Mouse (Mus musculus) heart, embryonic 11.5 days (tissue): ENCODE results near the gene Myo5c. TPM values are rescaled to one million over a fixed set of nuclear protein-coding genes. Genes with fewer than 3 reads are reported as not detected.

ENCODE experiments used
- ATAC-seq: fragments of 200-750 bp; cut with Nextera tagmentation; replicated peaks from 2 replicates; pipeline ENCODE4 v1.8.0; 2017; ENCODE audit warnings: moderate library complexity; ENCODE audit not compliant: insufficient number of reproducible peaks, low FRiP score, low TSS enrichment
- H3K27ac ChIP-seq: fragments of 300-500 bp; sonication (generic); 2 replicates; pipeline ENCODE4 v1.5.1; 2014; ENCODE audit warnings: mild to moderate bottlenecking, low read depth, low read length
- H3K27me3 ChIP-seq: fragments of 300-500 bp; sonication (generic); 2 replicates; pipeline ENCODE4 v1.6.1; 2014; ENCODE audit warnings: mild to moderate bottlenecking, low read length, mixed read lengths; ENCODE audit not compliant: control insufficient read depth, insufficient read depth
- H3K36me3 ChIP-seq: fragments of 300-500 bp; sonication (generic); 2 replicates; pipeline ENCODE4 v1.6.1; 2014; ENCODE audit warnings: mild to moderate bottlenecking, low read length, moderate library complexity, mixed read lengths; ENCODE audit not compliant: control insufficient read depth, insufficient read depth
- H3K4me1 ChIP-seq: fragments of 300-500 bp; sonication (generic); 2 replicates; pipeline ENCODE4 v1.6.1; 2014; ENCODE audit warnings: low read length; ENCODE audit not compliant: control insufficient read depth, insufficient read depth
- H3K4me2 ChIP-seq: fragments of 300-500 bp; sonication (generic); 2 replicates; pipeline ENCODE4 v1.6.1; 2014; ENCODE audit warnings: mild to moderate bottlenecking, moderate library complexity
- H3K4me3 ChIP-seq: fragments of 300-500 bp; sonication (generic); 2 replicates; pipeline ENCODE4 v1.5.1; 2014; ENCODE audit warnings: low read depth, low read length
- H3K9ac ChIP-seq: fragments of 300-500 bp; sonication (generic); 2 replicates; pipeline ENCODE4 v1.6.1; 2014; ENCODE audit warnings: mild to moderate bottlenecking, low read depth, low read length, moderate library complexity
- H3K9me3 ChIP-seq: fragments of 300-500 bp; sonication (generic); replicated peaks from 2 replicates; pipeline ENCODE4 v1.6.1; 2016; ENCODE audit warnings: low read length; ENCODE audit not compliant: control insufficient read depth
- WGBS: fragments of 180-500 bp; shearing (Covaris S2); extraction: QIAGEN DNeasy Blood & Tissue Kit; methylation state at CpG from one replicate; pipeline ENCODE4 v1.1.7; 2014; ENCODE audit not compliant: insufficient replicate concordance; 5-methylcytosine and 5-hydroxymethylcytosine counted together
- polyA plus RNA-seq: library from polyadenylated mRNA; unstranded; fragments of >200 nt; fragmentation: Nextera tagmentation; extraction: Ambion mirVana; gene quantifications from 2 replicates; pipeline ENCODE4 v1.2.1, GENCODE M21; 2014

The Myo5c gene
- polyA plus RNA-seq, 1 experiment from 2014 or later = 1.0 TPM

- Histone ChIP-seq H3K9ac (no peak overlapping the region), H3K9me3 (no peaks in the 10 kb centered on the region), H3K4me3 (no peak overlapping the region), H3K4me2 (no peak overlapping the region), H3K36me3 (no peaks in the 10 kb centered on the region), H3K27me3 (no peaks in the 10 kb centered on the region), H3K27ac (no peak overlapping the region), H3K4me1 (no peaks in the 10 kb centered on the region; the same call in 1 of the 2 replicates)
- WGBS = 58% methylated on average over 8 of the region's 8 CpGs
- no peak for ATAC-seq
Observed at GRCm38 (mm10) chr9:75262235-75262826, 30.5 kb downstream of the Myo5c start.

- H3K9ac ChIP-seq = no peak overlapping the region
- ATAC-seq = no peak
- H3K27me3 ChIP-seq = no peaks in the 10 kb centered on the region
- no peak overlapping the region for H3K4me2 ChIP-seq
- H3K36me3 ChIP-seq = no peaks in the 10 kb centered on the region
- no peak overlapping the region for H3K27ac ChIP-seq
- 41% methylated on average over 3 of the region's 3 CpGs for WGBS
- H3K9me3 ChIP-seq = no peaks in the 10 kb centered on the region
- H3K4me1 ChIP-seq = no peaks in the 10 kb centered on the region; the same call in 1 of the 2 replicates
- no peak overlapping the region for H3K4me3 ChIP-seq
Observed at GRCm38 (mm10) chr9:75264008-75264718, 32.3 kb downstream of the Myo5c start.

GRCm38 (mm10) chr9:75267147-75267546 lies 35.3 kb downstream of the Myo5c start:
- H3K4me1 ChIP-seq = no peaks in the 10 kb centered on the region
- no peak overlapping the region for H3K9ac ChIP-seq
- H3K9me3 ChIP-seq = no peaks in the 10 kb centered on the region
- no peaks in the 10 kb centered on the region for H3K27me3 ChIP-seq
- no peak for ATAC-seq
- H3K27ac ChIP-seq = no peak overlapping the region
- H3K4me2 ChIP-seq = no peak overlapping the region
- no peaks in the 10 kb centered on the region for H3K36me3 ChIP-seq
- no peak overlapping the region for H3K4me3 ChIP-seq
- 81% methylated on average over 6 of the region's 6 CpGs for WGBS

- H3K4me3 ChIP-seq = no peak overlapping the region
- no peaks in the 10 kb centered on the region for H3K36me3 ChIP-seq
- no peak overlapping the region for H3K4me2 ChIP-seq
- WGBS = 66% methylated on average over 6 of the region's 6 CpGs
- H3K27me3 ChIP-seq = no peaks in the 10 kb centered on the region
- no peak overlapping the region for H3K27ac ChIP-seq
- ATAC-seq = no peak
- no peaks in the 10 kb centered on the region for H3K4me1 ChIP-seq
- H3K9me3 ChIP-seq = no peaks in the 10 kb centered on the region
- H3K9ac ChIP-seq = no peak overlapping the region
Observed at GRCm38 (mm10) chr9:75270382-75270781, 38.6 kb downstream of the Myo5c start.

GRCm38 (mm10) chr9:75271539-75271938 lies 39.7 kb downstream of the Myo5c start:
- 88% methylated on average over 8 of the region's 8 CpGs for WGBS
- H3K4me2 ChIP-seq = no peak overlapping the region
- no peaks in the 10 kb centered on the region for H3K4me1 ChIP-seq
- no peaks in the 10 kb centered on the region for H3K36me3 ChIP-seq
- H3K9ac ChIP-seq = no peak overlapping the region
- H3K9me3 ChIP-seq = no peaks in the 10 kb centered on the region
- H3K4me3 ChIP-seq = no peak overlapping the region
- H3K27me3 ChIP-seq = no peaks in the 10 kb centered on the region
- no peak overlapping the region for H3K27ac ChIP-seq
- no peak for ATAC-seq

GRCm38 (mm10) chr9:75273646-75274045 lies 41.8 kb downstream of the Myo5c start:
- no peak overlapping the region for H3K9ac ChIP-seq
- WGBS = 67% methylated on average over 6 of the region's 6 CpGs

GRCm38 (mm10) chr9:75274486-75274885 lies 42.7 kb downstream of the Myo5c start:
- Histone ChIP-seq H3K9me3 (no peaks in the 10 kb centered on the region), H3K9ac (no peak overlapping the region), H3K4me2 (no peak overlapping the region), H3K4me3 (no peak overlapping the region), H3K36me3 (no peaks in the 10 kb centered on the region), H3K27me3 (no peaks in the 10 kb centered on the region), H3K4me1 (no peaks in the 10 kb centered on the region), H3K27ac (no peak overlapping the region)
- WGBS = 89% methylated on average over 5 of the region's 5 CpGs
- no peak for ATAC-seq

More at GRCm38 (mm10) chr9:75273646-75274045, 41.8 kb downstream of the Myo5c start:
- no peak for ATAC-seq
- Histone ChIP-seq H3K9me3 (no peaks in the 10 kb centered on the region), H3K4me3 (no peak overlapping the region), H3K4me2 (no peak overlapping the region), H3K27me3 (no peaks in the 10 kb centered on the region), H3K27ac (no peak overlapping the region), H3K4me1 (no peaks in the 10 kb centered on the region), H3K36me3 (no peaks in the 10 kb centered on the region)

- WGBS = 90% methylated on average over 9 of the region's 9 CpGs
- Histone ChIP-seq H3K9ac (no peak overlapping the region), H3K27ac (no peak overlapping the region), H3K36me3 (no peaks in the 10 kb centered on the region), H3K4me3 (no peak overlapping the region), H3K9me3 (no peaks in the 10 kb centered on the region), H3K27me3 (no peaks in the 10 kb centered on the region), H3K4me2 (no peak overlapping the region), H3K4me1 (no peaks in the 10 kb centered on the region)
- ATAC-seq = no peak
Observed at GRCm38 (mm10) chr9:75275051-75275450, 43.2 kb downstream of the Myo5c start.

- H3K9ac ChIP-seq = no peak overlapping the region
- H3K9me3 ChIP-seq = no peaks in the 10 kb centered on the region
- H3K27ac ChIP-seq = no peak overlapping the region
- 43% methylated on average over 5 of the region's 5 CpGs for WGBS
- H3K27me3 ChIP-seq = peaks cover 5% of the 10 kb centered on the region; the same call in 1 of the 2 replicates
- no peaks in the 10 kb centered on the region for H3K36me3 ChIP-seq
- H3K4me1 ChIP-seq = no peaks in the 10 kb centered on the region
- no peak overlapping the region for H3K4me2 ChIP-seq
- no peak for ATAC-seq
- no peak overlapping the region for H3K4me3 ChIP-seq
Observed at GRCm38 (mm10) chr9:75280814-75281213, 49.0 kb downstream of the Myo5c start.
